Mouse (Mus musculus) cortical plate, adult 2 months (tissue): ENCODE measurements around the gene Fkbp1b.

Experiments
- CTCF ChIP-seq: fragments of 200-500 bp; IDR thresholded peaks from 2 replicates; pipeline ENCODE4 v1.5.1; 2011; ENCODE audit warnings: mild to moderate bottlenecking, control low read depth, low read length; ENCODE audit not compliant: insufficient read depth; ENCODE audit errors: extremely low read depth
- POLR2A ChIP-seq: fragments of 200-500 bp; IDR thresholded peaks from 2 replicates; pipeline ENCODE4 v1.6.1; 2011; ENCODE audit warnings: mild to moderate bottlenecking, low read length, control low read depth; ENCODE audit not compliant: insufficient read depth; ENCODE audit errors: extremely low read depth

- TF ChIP-seq POLR2A (no peak), CTCF (no peak)
Measured at GRCm38 (mm10) chr12:4841392-4841887, at the start of gene Fkbp1b.
